Mouse (Mus musculus) right cerebral cortex, postnatal 36 days (tissue): Measurements from ENCODE around the gene Esrrg.

Experiments used
- DNase-seq, 2 experiments: peaks; one replicate each; pipeline ENCODE4 v3.0.0; 2022; ENCODE audit warnings: low spot score in 2 of 2, mixed read lengths in 1 of 2

The Esrrg gene

GRCm38 (mm10) chr1:187990161-187990560, 381.6 kb downstream of the Esrrg start:
- no peak for DNase-seq

GRCm38 (mm10) chr1:187997584-187998338, 389.2 kb downstream of the Esrrg start:
- DNase-seq: peak; percentile 38 to 45

- no peak for DNase-seq
Measured at GRCm38 (mm10) chr1:187999121-187999520, 390.5 kb downstream of the Esrrg start.

- DNase-seq: no peak
Measured at GRCm38 (mm10) chr1:188000189-188000588, 391.6 kb downstream of the Esrrg start.

- DNase-seq: no peak
Measured at GRCm38 (mm10) chr1:188006820-188007491, 398.4 kb downstream of the Esrrg start.

- no peak for DNase-seq
Measured at GRCm38 (mm10) chr1:188008476-188008875, 399.9 kb downstream of the Esrrg start.

- no peak for DNase-seq
Measured at GRCm38 (mm10) chr1:188009868-188010267, 401.3 kb downstream of the Esrrg start.

GRCm38 (mm10) chr1:188010860-188011259, 402.3 kb downstream of the Esrrg start:
- no peak for DNase-seq

- DNase-seq: no peak
Measured at GRCm38 (mm10) chr1:188014411-188014810, 405.8 kb downstream of the Esrrg start.

- no peak for DNase-seq
Measured at GRCm38 (mm10) chr1:188017956-188018862, 409.6 kb downstream of the Esrrg start.

- no peak for DNase-seq
Measured at GRCm38 (mm10) chr1:188029205-188029604, 420.6 kb downstream of the Esrrg start.

- no peak for DNase-seq
Measured at GRCm38 (mm10) chr1:188030116-188030515, 421.5 kb downstream of the Esrrg start.

- DNase-seq: no peak
Measured at GRCm38 (mm10) chr1:188031276-188031675, 422.7 kb downstream of the Esrrg start.

- DNase-seq: no peak
Measured at GRCm38 (mm10) chr1:188035957-188036356, 427.4 kb downstream of the Esrrg start.

- DNase-seq: no peak
Measured at GRCm38 (mm10) chr1:188046691-188047121, 438.1 kb downstream of the Esrrg start.

- no peak for DNase-seq
Measured at GRCm38 (mm10) chr1:188047148-188047547, 438.6 kb downstream of the Esrrg start.

- no peak for DNase-seq
Measured at GRCm38 (mm10) chr1:188055888-188056287, 447.3 kb downstream of the Esrrg start.

- DNase-seq: no peak
Measured at GRCm38 (mm10) chr1:188057892-188058291, 449.3 kb downstream of the Esrrg start.

GRCm38 (mm10) chr1:188059006-188059405, 450.4 kb downstream of the Esrrg start:
- DNase-seq: no peak

GRCm38 (mm10) chr1:188060493-188060892, 451.9 kb downstream of the Esrrg start:
- DNase-seq: no peak

GRCm38 (mm10) chr1:188068833-188069232, 460.2 kb downstream of the Esrrg start:
- DNase-seq: no peak

GRCm38 (mm10) chr1:188069849-188070248, 461.3 kb downstream of the Esrrg start:
- DNase-seq: no peak
